Mouse (Mus musculus) adrenal gland, adult 8-10 months (tissue): ENCODE measurements around the gene Ctsz. TPM values are rescaled to one million over a fixed set of nuclear protein-coding genes. Genes with fewer than 3 reads are reported as not detected.
A peak's percentile ranks its signal among the peaks of the same experiment; 100 is the strongest.

ENCODE experiments used
- DNase-seq: peaks from one replicate; pipeline ENCODE4 v3.0.0; 2022
- total RNA-seq, 4 experiments: library from RNA; stranded (reverse); gene quantifications; 2 replicates each; pipeline ENCODE4 v1.2.4; 2022

Ctsz gene
- total RNA-seq, 4 experiments from 2014 or later: 162 to 226 (median 178) TPM

DNA sequence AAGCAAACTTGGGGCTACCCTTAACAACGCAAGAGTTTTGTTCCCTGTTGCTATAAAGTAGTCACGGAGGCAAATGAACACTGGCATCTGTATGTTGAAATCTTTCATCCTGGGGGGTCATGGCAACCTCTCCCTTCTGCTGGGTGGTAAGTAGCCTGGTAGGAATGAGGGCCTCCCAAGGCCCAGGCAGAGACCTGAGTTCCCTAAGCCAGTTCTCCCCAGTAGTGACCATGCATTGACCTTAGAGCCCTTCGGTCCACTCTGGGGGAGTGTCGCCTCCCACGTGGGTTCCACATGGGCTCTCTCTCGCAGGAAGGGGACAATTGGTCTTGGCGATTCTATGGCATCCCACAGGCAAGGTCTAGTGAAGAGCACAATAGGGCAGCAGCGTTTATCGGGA is 1.1 kb upstream of the Ctsz start:
- DNase-seq: no peak

DNA sequence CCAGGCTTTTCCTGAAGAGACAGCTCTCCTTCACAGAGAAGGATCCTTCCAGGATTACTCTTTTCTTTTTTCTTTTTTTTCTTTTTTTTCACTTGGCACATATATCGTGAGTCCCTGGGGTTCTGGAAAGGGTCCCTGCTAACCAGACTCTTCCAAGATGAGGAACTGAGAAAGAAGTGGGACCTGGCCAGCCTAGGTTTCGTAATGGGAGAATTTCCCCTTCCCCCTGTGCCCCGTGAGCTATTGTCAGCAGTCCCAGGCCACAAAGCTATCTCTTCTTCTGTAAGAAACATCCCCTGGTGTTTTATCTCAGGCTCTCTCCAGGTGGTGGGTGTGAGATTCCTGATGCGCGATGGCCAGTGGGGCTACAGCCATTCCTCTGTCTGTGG is 605 bp upstream of the Ctsz start:
- DNase-seq: no peak

DNA sequence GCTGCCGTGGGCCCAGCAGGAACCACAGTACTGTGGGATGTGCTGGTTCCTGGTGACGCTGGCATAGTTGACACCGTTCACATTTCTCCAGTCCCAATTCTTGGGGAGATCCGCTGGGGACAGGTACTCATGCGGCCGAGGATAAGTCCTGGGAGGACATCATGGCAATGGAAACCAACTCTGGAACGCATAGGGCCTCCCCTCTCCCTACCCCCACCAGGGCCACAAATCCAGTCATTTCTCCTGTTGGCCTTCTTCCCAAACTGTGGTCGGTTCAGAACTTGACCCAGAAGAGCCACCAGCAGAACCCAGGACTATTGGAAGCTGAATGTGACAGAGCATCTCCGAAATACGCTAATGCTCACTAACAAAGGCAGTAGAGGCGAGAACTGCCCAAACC is 658 bp downstream of the Ctsz start:
- no peak for DNase-seq

DNA sequence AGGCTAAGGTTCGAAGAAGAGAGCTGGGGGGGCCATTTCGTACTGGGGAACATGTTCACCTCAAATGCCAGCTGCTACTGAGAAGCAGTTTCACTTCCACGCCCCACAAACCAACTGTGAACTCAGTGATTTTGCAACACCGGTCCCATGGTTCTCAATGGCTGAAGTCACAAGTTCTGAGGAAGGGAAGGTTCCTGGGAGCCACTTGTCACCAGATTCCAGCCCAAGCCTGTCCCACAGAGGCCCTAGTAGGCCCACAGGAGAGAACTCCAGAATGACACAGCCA is 1.2 kb downstream of the Ctsz start:
- no peak for DNase-seq

DNA sequence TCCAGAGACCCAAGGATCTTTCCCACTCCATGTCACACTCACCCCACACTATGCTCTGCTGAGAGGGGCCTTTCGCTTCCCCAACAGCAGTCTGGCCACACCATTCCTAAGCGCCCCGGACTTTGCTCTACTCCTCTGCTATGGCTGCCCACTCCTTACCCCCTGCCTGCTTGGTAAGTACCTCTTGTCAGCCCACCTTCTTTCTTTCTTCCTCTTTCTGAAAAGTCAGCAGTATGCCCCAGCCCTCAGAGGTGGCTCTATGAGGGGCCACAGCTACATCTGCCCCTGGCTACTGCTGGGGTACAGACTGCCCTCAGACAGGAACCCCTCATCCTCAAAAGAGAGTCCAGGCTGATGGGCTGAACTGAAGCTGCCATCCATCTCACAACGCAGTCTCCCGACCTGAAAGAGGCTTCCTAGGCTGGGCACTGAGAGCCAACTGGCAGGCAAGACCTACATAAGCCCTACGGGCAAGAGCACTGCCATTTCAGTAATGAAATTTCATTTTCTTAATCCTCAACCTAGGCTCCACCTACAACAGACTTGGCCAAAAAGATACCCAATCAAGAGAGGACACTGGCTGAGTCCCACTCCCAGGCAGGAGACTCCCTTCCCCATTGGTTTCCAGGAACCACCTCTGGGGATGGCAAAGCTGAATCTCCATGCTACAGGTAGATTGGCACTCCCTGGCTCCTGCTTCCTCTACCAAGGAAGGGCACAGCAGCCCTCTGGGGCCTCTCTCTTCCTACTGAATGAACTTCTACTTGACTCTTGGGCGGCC is 1.7 kb downstream of the Ctsz start:
- DNase-seq: no peak

DNA sequence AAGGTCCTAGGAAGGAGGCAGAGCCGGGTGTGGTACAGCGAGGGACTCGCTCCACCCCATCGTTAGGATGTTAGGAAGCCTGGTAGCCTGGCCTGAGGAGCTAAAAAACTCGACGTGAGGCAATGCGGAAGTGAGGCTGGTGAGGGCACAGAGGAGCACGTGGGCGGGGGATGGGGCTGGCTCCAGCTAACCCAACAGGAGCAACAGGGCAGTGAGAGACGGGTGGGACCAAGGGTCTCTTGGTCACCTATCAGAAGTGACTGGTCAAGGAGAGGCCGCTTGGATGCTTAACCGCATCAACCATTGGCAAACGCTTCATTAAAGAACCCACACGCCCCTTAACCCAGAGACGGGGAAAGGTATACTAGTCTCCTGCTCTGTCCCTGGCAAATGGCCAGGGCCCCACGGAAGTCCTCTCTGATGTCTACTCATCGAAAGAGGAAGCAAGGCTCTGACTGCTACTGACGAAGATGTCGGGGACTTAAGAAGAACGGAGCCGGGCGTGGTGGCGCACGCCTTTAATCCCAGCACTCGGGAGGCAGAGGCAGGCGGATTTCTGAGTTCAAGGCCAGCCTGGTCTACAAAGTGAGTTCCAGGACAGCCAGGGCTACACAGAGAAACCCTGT is 2.6 kb downstream of the Ctsz start:
- no peak for DNase-seq

DNA sequence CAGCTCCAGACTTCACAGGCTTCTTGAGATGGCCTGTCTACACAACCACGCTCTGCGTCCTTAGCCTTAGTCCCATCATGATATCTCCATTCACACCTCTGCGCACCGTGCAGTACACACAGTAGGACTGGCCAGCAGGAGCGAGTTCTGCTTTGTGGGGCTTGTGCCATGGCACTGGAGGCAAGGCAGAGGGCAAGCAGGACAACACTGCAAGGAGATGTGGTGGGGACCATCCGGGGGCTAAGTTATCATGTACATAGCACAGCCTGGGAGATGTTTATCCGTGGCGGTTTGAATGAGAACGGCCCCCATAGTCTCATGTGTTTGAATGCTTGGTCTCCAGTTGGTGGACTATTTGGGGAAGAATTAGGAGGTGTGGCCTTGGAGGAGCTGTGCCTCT is 3.9 kb downstream of the Ctsz start:
- no peak for DNase-seq

DNA sequence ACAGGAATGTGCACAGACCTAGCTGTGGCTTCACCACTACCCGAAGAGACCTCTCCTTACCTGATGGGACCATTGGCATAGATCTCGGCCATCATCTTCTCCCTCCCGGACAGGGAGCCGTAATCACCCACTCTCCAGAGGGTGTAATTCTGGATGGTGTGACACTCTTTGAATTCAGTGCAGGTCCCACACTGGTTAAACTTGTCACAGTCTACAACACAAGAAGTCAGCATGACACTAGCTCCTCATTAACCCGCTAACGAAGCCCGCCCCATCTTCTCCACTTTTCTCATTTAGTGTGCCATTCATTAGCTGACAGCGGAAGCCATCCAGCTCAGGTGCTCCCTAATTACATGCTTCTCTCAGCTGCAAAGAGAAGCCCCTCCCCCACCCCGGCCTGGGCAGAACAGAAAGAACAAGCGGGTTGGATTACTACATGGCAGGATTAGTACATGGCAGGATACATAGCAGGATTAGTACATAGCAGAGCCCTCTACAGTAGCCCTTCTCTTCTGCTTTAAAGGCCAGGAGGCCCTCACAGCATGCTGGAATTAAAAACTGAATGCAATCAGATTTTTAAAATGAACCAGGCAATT is 9.7 kb downstream of the Ctsz start:
- no peak for DNase-seq

DNA sequence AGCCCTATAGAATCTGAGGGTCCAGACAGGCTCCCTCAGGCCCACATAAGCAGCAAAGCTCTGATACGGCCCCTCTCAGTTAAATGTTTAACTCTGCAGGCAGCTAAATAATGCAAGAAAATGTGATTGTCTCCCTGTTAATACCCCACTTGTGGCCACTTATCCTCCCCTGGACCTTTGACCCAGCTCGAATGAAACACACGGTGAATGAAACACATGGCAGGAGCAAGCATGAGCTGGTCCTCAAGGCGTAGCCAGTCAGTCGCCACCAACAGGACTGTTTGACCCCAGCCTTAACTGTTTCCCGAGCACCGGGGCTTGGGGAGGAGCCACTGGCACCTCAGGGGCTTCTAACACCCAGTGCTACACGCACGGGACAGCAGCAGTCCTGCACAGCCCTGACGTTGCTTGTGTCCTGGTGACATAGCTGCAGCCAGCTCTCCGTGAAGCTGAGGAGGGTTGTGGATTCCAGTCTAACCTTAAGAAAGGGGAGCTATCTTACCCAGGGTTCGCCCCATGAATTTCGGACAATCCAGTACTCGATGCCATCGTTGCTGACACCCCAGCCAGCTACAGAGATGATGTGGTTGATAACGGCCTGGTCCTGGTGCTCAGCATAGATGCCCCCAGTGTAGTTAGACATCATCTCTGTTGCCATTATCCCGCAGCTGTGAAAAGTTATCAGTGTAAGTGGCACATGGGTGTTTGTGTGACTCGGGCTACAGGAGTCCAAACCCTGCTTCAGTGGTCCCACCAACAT is 10.6 kb downstream of the Ctsz start:
- no peak for DNase-seq

DNA sequence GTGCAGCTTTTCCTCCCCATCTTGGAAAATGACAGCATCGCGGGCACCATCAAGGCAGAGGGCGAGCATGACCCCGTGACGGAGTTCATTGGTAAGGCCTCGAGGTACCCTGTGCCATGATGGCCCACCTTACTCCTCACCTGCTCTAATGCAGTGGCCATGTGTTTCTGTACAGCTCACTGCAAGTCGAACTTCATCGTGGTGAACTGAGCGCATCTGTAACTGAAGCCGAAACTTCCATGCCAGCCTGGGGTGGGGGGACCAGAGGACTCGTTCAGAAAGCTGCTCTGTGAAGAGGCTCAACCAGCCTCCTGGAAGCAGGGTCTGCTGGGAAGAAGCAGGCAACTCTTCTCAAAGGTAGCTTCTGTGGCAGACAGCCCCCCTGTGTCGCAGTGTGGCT is 12.0 kb downstream of the Ctsz start:
- no peak for DNase-seq

DNA sequence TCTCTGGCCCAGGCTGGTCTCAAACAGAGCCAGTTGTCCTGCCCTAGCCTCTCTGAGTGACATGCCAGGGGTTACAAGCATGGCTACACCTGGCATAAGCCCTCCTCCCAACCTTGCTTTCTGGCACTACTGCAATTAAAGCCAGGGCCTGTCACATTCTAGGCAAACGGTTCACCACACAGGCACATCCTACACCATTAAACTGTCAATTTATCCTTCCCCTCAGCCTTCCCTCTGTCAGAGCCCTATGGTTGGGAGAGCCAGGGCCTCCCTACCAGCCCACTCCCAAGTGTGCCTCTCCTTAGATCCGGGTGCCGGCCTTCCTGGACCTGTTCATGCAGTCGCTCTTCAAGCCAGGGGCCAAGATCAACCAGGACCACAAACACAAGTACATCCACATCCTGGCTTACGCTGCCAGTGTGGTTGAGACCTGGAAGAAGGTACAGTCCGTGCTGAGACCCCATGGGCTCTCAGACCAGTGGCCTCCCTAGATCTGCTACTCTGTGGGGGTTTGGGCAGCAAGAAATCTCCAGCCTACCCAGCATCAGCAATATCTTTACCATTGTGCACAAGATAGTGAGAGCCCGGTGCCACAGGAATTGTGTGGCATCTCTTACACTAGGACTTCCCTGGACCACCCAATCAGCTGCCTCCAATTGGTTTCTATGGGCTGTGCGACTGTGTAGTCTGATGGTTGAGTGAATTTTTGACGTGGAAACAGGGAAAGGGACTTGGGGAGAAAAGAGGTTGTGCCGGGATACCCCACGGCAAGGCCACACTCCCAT is 14.3 kb downstream of the Ctsz start:
- DNase-seq: no peak

DNA sequence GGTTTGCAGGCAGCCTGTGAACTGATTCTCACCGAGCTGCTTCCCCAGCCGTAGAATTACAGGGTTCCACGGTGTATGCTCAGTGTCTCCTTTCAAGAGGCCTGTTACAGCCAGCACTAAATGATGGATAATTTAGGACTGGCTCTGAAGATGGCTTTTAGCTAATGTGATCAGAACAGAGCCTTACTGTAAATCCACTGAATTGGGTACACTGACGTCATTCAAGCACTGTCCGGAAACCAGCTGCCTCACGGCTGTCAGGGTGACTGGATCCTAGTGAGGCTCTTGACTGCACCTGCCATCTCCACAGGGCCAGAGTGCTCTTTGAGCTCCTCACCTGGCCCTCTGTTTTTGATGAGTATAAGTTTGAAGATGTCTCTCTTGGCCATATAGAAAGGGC is 17.7 kb downstream of the Ctsz start:
- DNase-seq: no peak

DNA sequence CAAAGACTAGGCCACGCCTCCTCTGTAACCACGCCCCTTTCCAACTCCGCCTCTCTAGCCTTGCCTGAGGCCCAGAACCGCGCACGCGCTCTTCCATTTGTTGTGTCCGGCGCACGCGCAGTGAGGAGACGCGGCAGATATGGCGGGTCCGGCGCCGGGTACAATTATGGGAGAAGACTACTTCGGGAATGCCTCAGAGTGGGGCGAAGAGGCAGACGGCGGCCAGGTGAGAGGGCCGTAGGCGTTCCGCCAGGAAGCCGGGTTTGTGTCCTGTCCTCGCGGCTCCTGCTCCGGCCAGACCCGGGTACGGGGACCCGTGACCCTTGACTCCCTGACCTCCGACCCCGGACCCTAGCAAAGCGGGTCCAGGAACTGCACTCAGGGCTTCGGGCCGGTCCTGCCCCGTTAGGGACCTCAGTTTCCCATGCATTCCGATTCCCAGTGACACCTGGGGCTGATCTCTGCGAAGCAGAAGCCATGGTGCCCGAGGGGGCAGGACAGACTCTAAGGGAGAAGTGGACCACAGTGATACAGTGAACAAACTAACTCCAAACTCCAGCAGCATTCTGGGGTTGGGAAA is 23.0 kb downstream of the Ctsz start, which contains the start of gene Nelfcd:
Nelfcd (plus strand) TSS at position 74 of the 580 bp plus-strand sequence.
- peak; percentile 93 for DNase-seq

DNA sequence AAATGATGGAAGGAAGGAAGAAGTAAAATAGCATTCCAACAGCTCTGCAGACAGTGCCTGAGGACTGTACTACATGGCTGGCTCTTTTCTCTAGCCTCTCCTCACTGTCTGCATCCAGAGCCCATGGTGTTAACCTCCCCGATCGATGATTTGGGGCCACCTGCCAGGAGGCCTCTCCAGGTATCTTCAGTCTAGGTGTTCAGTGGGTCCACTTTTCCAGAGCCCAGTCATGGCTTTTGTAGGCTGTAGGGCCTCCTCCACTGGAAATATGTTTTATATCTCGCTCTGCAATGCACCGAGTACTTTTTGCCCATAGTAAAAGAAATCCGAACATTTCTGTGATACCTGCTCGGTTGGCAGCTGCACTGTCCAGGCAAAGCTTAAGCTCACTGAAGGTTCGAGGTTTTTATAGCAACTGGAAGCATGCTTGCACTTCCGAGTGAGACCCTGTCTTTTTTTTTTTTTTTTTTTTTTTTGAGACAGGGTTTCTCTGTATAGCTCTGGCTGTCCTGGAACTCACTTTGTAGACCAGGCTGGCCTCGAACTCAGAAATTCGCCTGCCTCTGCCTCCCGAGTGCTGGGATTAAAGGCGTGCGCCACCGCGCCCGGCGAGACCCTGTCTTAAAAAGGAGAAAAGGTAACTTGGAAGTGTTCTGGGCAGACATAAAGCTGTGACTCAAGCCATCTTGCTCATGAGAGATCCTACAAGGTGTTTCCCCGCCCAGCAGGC is 23.7 kb downstream of the Ctsz start:
- no peak for DNase-seq

DNA sequence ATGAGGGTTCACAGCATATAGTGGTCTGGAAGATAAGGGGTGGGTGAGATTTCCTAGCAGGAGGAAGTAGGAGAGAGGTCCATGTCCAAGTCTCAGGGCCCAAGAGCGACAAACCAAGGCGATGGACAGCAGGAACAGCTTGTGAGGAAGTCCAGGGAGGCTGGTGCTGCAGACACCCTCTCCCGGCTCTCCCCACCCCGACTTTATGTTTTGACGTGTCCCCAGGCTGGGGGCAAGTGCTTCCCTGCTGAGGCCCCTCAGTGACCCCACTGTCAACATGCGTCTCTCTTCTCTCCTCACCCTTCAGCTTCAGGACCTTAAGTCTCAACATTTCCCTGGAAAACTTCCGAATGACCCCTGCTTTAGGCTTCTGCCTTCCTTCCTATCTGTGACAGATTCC is 25.7 kb downstream of the Ctsz start:
- no peak for DNase-seq

DNA sequence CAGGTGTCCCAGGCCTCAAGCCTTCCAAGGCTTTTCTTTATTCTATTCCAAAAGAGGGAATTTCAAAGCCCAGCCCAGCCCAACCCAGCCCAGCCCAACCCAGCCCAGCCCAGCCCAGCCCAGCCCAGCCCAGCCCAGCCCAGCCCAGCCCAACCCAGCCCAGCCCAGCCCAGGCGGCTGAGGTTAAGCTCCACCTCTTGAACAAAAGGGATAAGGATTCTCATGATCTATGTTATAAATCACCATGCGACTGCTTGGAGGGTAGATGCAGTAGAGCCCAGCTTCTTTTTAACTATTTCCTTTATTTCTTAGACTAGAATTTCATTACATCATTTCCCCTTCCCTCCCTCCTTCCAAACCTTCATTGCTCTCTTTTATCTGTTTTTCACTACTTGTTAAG is 28.6 kb downstream of the Ctsz start:
- no peak for DNase-seq

DNA sequence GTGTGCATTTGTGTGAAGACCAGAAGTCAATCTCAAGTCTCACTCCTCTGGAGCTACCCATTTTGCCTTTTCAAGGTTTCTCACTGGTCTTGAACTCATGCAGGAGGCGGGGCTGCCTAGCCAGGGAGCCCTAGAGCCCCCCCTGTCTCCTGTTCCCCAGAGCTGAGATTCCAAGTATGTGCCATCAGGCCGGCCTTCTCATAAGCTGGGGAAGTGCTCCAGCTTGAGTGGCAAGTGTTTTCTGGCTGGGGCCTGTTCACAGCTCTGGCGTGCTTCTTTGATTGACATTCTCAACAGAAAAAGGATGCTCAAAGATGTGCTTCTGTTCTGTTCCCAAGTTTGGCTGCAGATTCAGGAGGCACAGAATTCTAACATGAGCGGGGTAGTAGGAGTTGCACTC is 38.4 kb downstream of the Ctsz start:
- DNase-seq: no peak

DNA sequence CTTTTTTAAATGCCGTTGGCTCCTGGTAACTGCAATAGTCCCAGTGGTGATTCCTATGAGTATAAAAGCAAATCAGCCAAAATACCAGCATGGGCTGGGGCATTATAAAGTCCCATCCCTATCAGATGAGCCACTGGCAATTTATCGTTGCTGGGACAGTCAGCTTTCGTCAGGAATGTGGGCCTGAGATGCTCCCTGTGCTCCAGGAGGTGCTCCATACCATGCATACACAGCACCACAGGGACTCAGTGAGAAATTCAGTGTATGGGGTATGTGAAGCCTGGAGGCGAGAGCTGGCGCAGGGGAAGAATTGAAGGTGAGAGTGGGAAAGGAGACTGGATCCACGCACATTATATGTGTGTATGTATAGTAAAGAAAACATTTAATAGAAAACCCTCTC is 41.0 kb downstream of the Ctsz start:
- no peak for DNase-seq

DNA sequence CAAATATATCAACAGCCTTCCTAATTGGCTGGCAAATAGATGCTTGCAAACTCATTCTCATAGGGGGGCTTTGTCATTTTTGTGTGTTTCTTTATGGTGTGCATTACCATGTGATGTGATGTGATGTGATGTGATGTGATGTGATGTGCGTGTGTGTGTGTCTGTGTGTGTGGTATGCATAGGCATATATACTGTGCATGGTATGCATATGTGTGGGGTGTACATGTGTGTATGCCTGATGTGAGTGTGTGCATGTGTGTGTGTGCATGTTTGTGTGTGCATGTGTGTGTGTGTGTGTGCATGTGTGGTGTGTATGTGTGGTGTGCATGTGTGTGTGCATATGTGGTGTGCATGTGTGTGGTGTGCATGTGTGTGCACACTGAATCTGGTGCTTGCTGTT is 41.8 kb downstream of the Ctsz start:
- no peak for DNase-seq

DNA sequence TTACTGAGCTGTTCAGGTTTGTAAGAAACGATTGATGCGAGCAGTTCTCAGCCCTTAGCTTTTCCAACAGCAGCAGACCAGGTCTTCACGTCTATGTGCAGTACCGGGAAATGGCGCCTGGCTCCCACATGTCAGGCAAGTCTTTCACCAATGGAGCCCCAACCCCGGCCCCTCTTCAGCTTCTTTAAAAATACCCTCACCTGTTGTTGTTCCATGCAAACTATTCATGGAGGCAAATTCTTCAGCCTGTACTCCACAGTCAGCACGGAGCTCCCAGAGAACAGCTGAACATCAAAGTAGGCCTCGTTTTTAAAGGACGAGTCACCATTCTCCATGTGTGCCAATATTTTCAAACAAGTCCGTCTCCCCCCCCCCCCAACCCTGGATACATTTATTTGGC is 42.2 kb downstream of the Ctsz start:
- DNase-seq: no peak

DNA sequence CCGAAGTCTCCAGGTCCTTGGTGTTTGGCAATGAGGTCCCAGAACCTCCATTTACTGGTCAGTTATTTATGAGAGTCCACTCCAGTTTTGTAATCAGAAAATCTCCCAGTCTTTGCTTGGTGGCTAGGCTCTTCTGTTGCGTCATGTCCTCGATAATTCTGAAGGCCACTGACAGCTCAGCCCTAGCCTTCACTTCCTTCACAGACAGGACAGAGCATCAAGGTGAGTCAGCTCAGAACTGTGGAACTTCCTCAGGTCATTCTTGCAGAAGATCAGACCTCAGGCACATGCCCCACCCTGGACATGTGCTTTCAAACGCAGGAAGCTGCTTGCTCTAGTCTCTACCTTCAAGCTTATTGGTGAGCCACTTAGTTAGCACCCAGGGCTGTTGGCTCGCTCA is 45.5 kb downstream of the Ctsz start:
- peak; percentile 79 for DNase-seq

DNA sequence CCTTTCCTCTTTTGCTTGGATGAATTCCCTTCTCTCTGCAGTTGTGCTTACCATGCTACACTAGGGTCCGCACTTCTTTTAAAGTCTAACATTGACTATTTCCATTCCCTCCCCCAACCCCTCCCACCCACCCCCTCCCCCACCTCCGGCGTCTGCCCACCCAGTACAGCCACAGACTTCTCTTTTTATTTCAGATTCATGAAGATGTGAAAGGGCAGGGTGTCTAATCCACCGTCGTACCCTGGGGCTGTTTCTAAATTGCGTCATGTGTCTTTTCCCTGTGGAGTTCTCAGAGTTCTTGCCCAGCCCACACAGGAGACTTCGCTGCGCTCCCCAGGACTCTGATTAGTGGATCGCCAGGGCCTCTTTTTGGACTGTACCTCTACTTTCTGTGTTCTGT is 46.3 kb downstream of the Ctsz start:
- DNase-seq: no peak
